Mouse (Mus musculus): Measurements from ENCODE around the gene Tenm3.
A peak's percentile ranks its signal among the peaks of the same experiment; 100 is the strongest.

The Tenm3 gene

DNA sequence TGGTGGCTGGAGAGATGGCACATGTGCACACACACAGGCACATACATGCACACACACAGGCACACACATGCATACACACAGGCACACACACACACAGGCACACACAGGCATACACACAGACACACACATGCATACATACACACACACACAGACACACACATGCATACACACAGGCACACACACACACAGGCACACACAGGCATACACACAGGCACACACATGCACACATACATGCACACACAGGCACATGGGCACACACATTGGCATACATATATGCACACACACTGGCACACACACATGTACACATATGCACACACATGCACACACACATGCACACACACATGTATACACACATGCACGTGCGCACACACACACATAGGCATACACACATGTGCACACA is 271.4 kb downstream of the Tenm3 start:
- DNase-seq = no peak

DNA sequence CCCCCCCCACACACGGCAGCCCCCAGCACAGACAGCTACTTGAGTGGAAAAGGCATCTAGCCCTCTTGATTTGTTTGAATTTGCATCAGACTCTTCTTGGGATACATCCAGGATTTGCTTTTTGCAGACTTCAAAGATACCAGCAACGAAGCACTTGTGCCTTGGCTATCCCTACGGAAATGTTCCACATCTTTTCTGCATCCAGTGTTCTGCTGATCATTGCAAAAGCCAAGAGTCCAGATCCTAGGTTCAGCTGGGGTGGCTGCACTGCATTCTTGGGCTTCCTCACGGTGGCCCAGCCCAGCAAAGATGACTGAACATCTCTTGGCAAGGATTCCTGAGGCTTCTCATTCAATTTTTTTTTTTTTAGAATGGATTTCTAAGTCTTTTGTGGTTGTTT is 275.1 kb downstream of the Tenm3 start:
- no peak for DNase-seq

DNA sequence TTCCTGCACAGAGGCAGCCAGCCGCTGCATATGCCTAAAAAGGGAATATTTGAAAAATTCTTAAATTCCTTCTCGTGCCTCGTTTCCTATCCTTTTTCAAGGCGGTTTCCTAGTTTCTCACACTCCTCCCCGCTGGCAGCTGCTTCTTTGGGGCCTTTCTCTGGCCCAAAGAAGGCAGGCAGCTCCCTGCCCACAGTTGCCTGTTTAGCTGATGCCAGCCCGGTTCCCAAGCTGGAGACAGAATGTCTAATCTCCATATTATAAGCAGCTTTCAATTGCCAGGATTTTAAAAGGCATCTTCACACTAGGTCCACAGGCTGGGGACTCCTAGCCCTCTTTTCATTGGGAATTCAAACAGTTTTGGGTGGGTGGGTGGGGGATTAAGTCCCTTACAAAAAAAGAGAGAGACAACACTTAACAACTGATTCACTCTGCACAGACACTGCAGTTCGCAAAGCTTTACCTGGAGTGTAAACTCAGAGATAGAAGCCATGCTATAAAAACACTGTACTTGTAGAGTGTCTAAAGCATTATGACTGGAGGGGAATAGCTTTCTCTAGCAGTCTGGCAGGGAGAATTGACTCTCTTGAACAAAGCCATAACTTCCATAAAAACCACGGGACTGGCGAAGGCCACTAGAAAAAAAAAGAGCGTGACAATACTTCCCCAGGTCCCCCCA is 275.7 kb downstream of the Tenm3 start:
- DNase-seq = no peak

DNA sequence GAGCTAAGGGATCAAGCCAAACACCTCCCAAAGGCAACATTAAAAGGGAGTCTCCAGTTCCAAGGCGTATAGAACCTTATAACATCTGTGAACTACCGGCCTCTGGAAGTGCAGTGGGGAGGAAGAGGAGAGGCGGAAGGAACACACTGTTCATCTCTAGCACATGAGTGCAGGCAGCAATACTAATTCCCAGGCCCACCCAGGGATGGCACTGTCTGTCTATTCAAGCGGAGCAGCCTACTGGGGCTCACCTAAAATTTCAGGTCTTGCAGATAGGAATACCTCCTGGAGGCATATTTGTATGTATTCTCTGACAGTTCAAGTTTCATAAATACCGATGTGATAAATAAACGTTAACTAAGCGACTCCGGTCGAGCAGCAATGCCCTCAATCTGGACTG is 283.5 kb downstream of the Tenm3 start:
- DNase-seq = no peak

DNA sequence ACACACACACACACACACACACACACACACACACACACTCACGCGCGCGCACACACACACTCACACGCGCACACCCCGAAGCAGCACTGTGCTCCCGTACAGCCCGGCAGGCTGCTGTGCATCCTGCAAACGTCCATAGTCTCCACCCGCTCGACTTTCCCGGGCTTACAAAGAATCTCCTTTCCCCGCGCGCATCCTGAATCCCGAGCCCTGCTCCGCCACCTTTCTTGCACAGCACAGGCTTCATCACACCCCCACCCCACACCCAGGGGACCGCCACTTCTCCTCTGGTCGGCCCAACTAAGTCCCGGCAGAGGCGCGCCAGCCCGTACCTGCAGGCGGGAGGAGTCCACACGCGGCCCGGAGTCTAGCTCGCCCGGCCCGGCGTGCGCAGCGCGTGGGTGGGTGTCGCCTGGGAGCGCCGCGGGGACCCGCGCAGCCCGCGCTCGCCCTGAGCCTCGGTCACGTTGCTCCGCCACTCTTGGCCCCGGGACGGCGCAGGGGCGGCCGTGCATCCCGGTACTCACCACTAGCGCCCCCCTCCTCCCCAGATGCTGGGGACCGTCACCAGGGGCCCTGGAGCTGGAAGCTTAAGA is 288.1 kb downstream of the Tenm3 start:
- peak; percentile 2 for DNase-seq

DNA sequence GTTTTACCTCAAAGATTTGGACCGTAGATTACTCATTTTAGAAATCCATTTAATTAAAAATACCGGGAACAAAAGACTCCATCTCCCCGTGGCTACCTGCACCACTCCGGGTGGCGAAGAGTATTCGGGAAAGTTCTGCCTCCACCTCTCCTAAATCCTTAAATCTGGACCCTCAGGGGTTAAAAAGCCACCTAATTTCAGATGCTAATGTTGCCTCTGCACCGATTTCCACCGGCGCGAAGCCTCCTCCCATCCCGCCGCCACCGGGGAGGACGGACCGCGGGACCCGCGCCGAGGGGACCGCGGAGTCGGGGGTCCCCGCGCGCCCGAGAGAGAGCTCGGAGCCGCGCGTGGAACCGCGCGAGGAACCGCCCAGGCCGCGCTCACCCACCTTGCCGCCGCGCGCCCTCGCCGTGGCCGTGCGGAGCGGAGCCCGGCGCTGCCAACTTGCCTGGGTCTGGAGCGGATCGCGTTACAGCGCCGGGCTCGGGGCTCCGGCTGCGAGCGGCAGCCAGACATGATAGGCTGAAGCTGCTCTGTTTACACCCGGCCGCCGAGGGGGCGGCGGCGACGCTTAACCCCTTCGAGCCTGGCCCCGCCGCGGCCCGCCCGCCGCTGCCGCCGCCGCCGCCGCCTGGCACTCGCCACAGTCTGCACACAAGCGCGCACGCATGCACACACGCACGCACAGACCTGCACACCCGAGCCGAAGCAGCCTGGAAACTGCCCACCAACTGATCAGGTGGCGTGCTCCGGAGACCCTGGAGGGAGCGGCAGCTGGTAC is 288.8 kb downstream of the Tenm3 start:
- DNase-seq = peak; percentile 6

DNA sequence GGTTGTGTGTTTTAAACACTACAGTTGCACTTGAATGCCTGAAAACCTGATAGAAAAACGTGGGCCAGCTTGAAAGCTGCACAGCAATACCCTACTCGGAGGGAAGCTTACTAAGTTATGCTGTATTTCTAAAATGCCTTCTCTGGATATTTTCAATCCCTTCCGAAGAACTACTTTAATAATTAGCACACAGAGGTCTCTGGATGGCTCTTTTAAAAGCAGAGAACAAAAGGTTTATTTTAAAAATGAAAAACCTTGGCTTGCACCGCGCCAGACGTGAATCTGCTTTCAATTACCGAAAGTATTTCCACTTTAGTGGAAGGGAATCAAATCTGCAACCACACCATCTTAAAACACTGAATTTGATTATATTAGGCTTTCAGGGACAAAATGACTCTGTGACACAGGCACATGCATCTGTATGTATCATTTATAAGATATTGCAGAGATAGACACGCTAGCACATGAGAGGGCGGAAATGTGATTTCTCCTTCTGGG is 289.9 kb downstream of the Tenm3 start:
- no peak for DNase-seq

DNA sequence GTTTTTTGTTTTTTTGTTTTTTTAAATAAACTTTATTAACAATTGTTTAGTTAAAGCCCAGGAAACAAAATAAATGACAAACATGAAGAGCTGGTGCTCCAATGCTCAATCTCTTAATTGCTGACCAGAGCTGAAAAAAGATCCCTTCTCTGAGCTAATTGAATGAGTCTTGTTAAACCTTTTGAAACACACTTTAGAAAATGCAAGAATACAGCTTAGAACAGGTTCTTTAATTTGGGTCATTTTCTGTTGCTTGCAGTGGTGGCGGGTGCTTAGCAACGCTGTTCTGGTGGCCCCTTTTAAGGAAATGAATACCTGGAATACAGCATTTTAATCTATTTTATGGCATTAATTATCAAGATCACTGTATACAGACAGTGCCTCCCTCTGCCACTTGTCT is 291.4 kb downstream of the Tenm3 start:
- DNase-seq = no peak

DNA sequence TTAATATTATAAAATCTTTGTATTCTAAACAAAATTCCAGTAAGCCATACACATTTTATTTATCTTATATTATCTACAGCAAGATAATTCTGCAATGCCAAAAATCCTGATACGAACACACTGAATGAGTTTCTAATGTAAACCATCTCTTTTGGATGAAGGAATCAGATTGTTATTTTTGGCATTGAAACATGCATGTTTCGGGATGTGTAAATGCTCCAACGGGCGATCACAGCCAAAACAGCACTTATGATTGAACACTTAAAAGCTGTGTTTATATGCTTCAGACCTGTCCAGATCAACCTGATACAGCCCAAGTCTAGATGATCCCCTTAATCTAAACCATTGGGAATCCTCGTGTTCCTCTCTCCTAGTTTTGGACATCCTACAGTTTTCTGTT is 292.4 kb downstream of the Tenm3 start:
- DNase-seq = no peak

DNA sequence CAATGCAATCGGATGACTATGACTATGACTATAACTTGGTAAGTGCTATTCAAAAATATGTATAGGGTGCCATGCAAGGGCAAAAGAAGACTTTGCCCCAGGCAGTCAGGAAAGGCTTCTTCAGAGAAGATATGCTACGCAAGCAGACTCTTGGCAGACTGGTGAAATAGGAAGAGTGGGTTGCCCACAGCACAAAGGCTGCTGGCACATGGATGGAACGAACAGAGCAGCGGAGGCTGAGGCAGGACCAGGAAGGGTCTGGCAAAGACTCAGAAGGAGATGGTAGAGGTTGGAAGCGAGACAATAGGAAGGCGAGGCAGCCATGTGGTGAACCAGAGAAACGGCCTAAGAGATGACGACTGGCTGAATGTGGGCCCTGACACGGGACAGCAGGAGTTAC is 294.8 kb downstream of the Tenm3 start:
- no peak for DNase-seq

DNA sequence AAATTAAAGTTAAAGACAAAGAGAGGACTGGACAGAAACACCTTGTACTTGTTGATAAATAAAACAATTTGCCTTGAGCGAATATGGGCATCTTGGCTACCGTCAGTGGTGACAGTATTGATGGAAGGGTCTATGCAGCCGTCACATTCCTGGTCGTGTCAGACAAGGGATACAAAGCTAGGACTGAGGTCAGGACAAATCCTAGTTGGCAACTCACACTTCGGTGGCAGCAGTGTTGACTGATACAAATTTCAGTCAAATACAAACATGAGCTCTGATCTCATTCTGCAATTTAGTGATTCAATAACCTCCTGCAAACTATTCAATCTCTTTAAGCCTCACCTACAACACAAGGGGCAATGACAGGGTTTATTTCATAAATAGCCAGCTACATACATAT is 298.1 kb downstream of the Tenm3 start:
- no peak for DNase-seq

DNA sequence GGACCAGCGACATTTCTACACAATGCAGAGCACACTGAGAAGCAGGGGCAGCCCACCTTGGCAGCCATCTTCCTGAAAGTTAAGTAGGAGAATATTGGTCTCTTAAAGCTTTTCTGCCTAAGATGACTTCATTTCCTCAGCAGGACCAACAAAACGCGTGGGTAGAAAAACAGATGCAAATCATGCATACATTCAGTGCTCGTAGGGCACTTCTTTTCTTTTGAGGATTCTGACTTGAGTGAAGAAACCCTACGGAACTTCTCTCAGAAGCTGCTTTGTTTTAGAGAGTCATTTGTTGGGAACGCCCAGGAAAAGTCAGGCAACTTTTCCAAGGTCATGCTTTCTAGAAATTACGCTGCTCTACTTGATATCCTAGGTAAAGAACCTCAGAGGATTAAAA is 298.9 kb downstream of the Tenm3 start:
- no peak for DNase-seq

DNA sequence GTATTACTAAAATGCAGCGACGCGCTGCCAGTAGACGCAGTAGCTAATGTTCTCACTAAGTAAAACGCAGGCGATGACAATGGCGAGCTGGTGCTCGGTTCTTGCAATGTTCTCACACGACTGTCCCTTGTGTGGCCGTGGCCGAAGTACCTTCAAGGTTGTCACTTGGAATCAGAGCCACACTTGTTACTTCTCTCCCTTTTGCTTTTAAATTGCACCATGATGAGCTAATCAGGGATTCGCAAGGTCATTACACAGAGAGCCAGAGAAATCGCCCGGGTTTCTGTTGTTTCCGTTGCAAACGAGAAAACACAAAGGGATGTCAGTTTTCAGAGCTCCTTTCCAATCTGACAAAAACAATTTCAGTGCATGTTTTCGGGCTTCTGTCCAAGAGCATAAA is 301.6 kb downstream of the Tenm3 start:
- no peak for DNase-seq

DNA sequence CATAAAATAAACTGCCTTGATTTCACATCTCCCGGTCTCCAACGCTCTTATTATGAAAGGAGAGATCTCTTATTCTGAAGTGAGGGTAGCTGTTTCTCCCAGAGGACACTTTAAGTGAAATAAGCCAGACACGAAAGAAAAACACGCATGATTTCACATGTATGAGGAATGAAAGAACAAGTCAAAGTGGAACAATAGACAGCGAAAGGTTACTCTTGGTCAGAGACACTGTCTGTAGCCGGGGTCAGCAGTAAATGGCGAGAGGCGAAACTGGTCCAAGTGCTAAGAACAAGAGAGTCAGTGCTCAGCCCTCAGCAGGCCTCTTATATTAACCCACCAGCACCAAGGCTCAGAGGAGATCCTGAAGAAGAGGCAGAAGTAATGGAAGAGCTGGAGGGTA is 302.9 kb downstream of the Tenm3 start:
- no peak for DNase-seq

DNA sequence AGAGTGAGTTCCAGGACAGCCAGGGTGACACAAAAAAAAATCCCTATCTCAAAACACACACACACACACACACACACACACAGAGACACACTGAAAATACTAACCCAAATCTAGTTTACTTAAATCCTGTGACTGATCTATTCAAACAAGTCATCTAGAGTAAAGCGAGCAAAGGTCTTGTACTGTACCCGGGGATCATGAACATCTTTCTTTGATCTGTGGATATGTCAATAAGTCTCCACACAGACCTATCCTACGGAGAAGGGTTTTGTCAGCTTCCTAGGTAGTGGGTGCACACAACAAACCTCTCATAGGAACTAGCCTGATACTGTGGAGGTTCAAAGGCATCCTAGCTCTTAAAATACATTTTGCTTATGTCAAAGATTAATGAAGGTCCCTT is 307.9 kb downstream of the Tenm3 start:
- no peak for DNase-seq

DNA sequence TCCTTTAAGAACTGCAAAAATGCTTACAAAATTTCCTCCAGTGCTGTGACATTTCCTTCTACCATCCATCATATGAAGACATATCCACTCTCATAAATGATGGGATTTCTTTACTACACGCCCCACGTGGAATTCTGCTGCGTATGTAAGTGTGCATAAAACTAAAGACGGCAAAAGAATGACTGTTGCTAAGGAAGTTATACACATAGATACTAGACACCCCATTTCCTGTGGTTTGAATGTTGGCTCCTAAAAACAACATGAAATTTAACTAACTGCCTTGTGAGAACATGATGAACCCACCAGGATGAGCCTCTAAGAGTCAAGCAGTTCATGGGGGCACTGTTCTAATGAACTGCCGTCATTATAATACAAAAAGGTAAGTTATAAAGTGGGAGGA is 312.0 kb downstream of the Tenm3 start:
- no peak for DNase-seq

DNA sequence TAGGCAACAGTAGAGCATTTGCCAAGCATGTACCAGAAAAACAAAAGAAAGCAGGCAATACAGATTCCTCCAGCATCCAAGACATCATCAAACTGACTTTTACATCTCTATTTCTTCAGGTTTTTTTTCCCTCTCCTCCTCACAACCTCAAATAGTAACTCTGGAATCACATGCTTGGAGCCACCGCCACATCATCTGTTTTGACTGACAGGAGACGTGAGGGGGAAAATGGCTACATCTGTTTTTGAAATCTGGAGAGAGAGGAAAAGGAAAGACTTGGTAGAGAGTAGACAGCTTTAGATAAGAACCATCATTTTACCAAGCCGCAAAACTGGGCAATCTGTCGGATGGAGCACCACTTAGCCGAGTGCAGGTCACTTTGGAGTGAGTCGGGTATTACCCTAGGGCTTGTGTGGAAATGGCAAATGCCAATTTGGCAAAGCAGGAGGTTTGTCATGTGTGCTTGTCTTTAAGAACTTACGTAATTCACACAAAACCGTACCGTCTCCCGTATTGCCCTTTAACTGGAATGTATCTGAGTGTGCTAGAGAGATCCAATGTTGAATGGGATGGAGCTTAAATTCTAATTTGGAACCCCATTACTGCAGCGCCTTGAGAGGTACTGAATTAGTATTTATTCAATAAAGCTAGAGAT is 312.7 kb downstream of the Tenm3 start:
- DNase-seq = no peak

DNA sequence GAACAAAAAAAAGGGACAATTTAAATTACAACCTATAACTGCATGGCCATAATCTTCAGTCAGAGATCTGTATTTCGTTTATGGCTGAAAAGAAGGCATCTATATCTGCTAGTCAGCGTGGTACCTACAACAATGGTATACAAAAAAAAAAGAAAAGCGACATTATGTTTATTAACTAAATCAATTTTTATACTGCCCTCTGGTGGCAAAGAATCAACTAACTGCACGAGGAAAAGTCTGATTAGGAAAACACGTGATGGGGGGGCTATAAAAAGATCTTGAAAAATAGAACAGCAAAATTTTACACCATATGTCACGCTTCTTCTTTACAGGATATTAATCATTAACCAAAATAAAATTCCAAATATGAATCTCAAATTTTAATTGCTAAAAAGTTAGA is 316.3 kb downstream of the Tenm3 start:
- no peak for DNase-seq

DNA sequence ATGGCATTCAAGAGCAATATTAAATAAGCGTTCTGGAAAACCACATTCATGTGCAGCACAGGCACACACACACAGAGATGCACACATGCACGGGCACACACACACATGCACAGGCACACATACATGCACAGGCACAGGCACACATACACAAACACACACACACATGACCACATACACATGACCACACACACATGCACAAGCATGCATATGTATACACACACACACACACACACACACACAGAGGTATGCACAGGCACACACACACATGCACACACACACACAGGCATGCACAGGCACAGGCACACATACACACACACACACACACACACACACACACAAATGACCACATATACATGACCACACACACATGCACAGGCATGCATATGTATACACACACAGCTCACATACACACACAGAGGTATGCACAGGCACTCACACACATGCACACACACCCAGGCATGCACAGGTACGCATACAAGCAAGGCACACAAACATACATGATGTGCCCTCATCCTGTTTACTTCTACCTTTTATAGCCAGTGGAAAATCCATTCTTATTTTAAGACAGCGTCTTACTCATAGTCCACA is 321.1 kb downstream of the Tenm3 start:
- DNase-seq = no peak

DNA sequence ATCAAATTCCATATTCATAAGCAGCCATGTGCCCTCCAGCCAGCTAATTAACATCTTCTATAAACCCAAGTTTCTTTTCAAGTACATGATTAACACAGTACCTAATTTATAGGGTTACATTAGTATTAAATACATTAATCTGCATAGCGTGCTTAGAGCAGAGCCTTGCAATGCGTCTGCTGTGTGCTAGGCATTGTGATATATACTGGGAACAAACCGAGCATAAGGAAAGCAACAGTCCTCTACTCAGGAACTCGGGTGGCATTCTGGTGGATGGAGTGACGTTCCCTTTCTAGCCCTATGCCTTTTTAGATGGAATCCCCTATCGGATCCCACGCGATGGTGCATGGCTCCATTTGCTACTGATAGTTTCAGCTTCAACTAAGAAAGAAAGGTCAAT is 321.7 kb downstream of the Tenm3 start:
- no peak for DNase-seq

DNA sequence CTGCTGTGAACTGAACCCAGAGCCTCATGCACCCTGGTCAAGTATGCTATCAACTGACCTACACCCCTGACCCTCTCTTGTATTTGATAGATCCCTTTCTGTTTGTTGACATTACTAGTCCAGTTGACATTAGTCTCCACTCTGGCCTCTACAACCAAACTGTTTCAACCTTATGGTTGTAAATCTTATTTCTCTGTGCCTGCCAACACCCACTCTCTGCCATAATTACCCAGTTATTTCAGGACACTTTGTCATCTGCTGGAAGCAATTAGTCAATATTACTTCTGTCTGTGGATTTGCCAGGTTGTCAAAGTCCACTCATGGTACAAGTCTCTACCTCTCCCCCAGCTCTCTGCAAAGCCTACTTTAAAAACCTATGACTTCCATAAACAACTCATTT is 326.3 kb downstream of the Tenm3 start:
- DNase-seq = no peak

DNA sequence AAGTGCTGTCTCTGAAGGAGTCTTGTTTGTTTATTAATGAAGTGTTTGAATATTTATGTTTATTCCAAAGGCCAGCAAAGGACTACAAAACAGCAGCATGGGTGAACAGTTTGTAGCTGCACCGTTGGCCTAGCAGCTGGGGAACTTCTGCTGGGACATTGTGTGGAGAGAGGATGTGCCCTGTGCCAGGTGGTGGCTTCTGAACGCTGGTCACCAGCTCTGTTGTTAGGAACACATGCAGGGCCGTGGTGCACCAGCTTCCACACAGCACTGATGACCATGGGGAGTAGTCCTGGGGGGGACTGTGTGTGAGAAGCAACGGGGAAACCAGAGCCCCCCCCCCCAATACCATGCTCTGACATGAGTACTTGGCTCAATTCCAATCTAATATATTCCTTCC is 329.5 kb downstream of the Tenm3 start:
- no peak for DNase-seq

DNA sequence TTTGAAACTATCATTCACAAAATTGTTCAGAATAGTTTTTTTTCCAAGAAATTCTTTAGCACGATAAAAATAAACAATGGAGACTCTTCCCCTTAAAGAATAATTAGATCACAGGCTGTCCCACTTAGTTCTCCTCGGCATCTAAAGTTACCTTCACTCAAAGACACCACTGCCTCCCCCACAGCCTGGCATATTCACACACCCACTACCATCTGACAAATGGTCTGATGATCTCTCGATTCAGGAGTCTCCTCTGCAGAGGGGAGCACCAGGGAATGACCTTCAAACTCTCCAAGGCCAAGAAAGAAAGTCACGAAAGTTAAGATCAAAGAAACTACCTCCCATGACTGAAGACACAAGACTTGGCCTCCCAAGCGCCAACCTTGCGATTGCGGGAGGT is 329.9 kb downstream of the Tenm3 start:
- no peak for DNase-seq
